Mouse (Mus musculus) gonadal fat pad, adult 2 months (tissue): Measurements from ENCODE around the gene Plcb3. TPM values are rescaled to one million over a fixed set of nuclear protein-coding genes. Genes with fewer than 3 reads are reported as not detected.
"Not testable (repeated sequence)": the region's sequence is repeated elsewhere in the genome, so short reads cannot be mapped to it uniquely, and the experiment has no call there.

Source experiments
- DNase-seq: peaks from one replicate; pipeline ENCODE4 v3.0.0-alpha.2; 2012; ENCODE audit warnings: low read depth
- polyA plus RNA-seq: library from polyadenylated mRNA; depleted of rRNA; stranded (reverse); fragments of >200 nt; gene quantifications from 2 replicates; pipeline ENCODE4 v1.2.3, GENCODE M21; 2012

Plcb3 gene
- polyA plus RNA-seq, 1 experiment: 74.5 TPM

DNA sequence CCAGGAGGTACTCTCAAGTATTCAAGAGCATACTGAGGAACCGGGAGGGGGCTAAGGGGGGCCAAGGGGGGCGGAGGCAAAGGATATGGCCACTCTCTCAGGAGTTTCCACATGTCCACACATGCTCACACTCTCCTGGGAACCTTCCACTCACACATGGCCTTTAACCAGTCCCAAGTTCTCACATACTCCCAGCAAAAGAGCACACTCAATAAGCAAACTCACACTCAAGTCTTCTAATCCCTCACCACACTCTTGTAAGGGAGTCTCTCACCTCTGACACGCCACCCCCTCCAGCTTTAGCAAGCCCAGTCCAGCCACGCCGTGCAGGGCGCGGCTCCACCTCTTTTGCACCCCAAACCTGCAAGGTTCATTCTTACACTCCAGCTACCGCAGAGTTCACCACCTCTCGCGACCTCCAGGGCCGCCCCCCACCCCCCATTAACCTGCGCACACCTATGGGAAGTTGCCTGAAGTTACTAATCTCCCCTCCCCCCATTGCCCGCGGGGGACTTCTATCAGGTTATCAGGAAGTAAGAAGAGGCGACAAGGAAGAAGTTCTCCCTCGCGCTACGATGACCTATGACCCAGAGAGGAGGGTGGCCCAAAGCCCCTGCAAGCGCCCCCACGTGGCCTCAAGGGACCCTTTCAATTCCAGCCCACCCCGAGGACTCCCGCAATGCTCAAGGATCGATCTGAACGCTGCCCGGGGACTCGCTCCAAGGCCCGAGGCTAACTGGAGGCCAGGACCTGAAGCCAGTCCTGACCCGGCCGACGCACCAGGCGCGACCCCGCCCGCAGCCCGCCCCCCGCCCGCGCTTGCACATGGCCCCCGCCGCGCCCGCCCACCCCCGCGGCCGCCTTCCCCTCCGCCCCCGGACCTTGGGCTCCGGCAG, 55.3 kb downstream of the Plcb3 start:
- DNase-seq: no peak

DNA sequence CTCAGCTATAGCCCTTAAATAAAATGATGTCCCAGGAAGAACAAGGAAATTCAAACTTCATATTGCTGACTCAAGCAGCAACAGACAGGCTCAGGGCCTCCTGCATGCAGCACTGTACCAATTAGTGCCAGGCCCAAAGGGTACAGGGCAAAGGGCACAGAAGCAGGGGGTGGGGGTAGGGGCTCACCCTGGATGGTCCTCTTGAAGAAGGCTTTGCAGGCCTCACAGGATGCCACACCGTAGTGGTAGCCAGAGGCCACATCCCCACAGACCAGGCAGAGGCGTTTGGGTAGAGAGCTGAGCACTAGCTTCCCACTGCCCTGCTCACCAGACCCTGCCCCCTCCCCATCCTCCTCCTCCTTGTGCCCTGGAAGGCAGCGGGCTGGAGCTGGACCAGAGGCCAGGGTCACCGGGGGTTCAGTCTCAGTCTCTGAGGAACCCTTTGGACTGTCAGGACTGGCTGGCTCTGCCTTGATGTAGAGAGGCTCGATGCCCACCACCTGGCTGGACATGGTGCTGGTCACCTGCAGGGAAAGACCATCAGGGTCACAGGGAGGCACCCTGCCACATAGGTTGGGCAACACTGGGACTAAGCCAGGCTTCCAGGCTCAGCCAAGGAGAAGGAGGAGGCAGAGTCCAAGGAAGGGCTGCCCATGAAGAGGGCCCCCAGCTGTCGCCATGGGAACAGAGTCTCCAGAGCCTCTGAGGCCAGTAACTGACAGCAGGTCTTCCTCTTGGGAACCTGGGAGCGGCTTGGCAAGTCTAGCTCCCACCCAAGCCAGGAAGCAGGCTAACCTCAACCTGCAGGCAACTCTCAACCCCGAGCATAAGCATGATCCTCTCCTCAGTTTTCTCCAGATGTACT, 56.2 kb downstream of the Plcb3 start:
- no peak for DNase-seq

DNA sequence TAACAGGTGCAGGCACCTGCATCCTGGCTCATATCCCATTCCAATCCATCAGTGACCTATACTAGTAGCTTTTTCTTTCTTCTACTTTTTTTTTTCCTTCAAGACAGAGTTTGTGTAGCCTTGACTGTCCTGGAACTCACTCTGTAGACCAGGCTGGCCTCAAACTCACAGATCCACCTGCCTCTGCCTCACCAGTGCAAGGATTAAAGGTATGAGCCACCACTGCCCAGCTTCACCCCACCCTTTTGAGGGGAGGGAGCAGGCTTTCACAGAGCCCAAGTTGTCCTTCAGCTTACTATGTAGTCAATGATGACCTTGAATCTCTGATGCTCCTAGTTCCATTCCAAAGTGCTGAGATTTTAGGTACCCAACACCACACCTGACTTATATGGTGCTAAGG, 56.8 kb downstream of the Plcb3 start:
- DNase-seq: no peak

DNA sequence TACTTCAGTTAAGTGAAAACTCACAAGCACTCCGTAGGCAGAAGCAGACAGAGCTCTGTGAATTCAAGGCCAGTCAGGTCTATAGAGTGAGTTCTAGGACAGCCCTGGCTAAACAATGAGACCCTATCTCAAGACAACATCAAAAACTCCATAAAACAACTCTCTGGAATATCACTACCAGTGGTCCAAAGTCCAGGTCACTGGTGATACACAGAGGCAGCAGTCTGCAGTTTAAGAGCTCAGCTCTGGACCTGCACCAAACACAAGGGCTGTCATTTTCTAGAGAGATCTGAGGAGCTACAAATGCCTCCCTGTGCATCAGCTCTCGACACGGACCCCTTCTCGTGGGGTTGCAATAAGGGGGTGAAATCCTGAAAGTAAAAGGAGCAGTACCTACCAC, 57.9 kb downstream of the Plcb3 start:
- no peak for DNase-seq

DNA sequence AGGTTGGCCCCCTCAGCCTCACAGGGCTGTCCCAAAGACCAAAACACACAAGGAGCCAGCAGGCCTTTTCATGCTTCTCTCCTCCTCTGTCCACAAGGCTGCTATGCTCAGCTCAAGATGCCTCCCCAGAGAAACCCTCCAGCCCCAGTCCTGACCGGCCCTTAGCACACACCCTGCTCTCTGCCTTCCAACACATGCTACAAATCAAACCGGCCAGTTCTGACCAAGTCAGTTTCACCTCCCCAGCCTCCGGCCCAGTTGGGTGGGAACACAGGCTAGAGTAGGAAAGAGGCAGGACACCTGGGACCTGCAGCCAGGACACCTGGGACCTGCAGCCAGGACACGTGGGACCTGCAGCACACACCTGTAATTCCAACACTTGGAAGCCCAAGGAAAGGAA, 59.8 kb downstream of the Plcb3 start:
- no peak for DNase-seq

DNA sequence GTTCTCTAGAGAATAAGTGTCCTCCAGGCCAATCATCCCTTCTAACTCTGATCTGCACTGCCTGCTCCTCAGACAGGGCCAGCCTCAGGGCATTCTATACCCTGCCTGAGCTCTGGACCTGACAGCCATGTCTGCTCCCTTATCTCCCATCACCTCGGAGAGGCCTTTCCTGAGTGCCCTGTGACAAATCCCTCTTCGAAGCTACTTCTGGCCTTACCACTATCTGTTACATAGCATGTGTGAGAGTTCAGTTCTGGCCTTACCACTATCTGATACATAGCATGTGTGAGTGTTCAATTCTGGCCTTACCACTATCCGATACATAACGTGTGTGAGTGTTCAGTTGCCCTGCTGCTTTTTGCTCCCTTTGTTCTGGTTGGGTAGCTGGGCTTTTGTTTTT, 61.0 kb downstream of the Plcb3 start:
- no peak for DNase-seq

DNA sequence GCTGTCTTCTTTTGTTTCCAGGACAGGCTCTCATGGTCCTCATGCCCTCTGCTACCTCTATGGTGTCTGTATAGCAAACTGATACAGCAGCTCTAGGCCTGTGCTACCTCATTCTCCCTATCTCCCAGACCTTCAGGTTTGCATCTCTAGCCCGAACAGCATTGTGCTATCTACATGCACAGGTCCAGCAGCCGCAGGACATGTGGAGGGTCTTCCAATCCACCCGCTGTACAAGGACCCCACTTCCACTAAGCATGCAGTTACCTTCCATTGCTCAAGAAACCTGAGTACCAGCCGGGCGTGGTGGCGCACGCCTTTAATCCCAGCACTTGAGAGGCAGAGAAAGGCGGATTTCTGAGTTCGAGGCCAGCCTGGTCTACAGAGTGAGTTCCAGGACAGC, 61.7 kb downstream of the Plcb3 start:
- DNase-seq: no peak

DNA sequence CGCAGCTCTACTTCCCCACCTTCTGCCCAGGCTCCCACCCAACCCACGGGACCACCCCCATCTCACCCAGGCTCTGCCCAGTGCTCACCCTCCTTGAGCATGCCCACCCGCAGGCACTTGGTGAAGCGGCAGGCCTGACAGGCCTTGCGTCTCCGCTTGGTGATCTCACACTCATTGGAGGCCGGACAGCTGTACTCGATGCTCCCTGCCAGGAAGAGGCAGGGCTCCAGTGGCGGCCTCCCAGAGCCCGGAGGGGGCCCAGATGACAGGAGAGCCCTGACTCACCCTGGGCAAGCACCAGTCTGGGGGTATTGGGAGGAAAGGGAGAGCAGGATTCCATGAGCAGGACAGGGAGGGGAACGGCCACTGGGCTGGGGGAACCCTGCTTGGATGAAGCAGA, 62.3 kb downstream of the Plcb3 start:
- DNase-seq: no peak

DNA sequence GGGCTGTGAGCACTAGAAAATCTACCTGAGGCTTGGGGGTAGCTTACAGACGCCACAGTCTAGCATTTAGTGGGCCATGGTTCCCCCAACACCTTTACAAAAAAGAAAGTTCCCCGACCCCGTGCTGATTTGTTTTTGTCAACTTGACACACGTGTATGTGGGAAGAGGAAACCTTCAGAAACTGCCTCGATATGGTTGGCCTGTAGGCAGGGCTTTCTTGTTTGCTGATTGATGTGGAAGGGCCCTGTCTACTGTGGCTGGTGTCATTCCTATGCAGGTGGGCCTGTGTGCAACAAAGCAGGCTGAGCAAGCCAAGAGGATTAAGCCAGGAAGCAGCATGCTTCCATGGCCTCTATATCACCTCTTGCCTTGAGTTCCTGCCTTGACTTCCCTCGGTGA, 63.2 kb downstream of the Plcb3 start:
- DNase-seq: no peak

DNA sequence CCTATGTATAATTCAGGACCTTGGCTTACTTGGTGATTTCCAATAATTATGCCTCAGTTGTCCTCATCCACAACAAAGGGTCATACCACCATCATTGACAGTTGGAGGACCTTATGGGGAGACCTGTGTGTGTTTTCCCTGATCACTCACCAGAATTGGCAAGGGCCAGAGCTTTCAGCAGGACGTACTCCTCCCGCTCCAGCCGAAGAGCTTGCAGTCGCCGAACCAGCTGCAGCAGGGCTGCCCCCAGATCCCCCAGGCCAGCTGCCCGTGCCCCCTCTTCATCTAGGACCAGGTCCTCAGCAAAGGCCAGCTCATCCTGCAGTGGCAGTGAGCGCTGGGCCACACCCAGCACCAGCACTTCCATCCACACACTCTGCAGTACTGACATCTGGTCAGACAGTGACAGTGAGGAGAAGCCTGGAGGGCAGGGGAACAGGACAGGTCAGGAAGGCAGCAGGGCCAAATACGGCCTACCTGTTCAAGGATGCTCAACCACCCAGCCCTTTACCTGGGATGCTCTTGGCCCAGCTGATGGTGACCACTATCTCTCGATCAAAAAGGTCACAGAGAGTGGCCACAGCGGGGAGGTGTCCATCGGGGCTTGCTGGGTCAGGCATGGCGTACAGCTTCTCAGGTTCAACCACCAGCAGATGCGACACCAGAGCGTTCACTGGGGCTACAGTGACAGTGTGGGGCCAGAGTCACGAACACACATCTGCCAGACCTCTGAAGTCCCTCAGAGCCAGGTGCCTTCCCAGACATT, 63.9 kb downstream of the Plcb3 start:
- no peak for DNase-seq

DNA sequence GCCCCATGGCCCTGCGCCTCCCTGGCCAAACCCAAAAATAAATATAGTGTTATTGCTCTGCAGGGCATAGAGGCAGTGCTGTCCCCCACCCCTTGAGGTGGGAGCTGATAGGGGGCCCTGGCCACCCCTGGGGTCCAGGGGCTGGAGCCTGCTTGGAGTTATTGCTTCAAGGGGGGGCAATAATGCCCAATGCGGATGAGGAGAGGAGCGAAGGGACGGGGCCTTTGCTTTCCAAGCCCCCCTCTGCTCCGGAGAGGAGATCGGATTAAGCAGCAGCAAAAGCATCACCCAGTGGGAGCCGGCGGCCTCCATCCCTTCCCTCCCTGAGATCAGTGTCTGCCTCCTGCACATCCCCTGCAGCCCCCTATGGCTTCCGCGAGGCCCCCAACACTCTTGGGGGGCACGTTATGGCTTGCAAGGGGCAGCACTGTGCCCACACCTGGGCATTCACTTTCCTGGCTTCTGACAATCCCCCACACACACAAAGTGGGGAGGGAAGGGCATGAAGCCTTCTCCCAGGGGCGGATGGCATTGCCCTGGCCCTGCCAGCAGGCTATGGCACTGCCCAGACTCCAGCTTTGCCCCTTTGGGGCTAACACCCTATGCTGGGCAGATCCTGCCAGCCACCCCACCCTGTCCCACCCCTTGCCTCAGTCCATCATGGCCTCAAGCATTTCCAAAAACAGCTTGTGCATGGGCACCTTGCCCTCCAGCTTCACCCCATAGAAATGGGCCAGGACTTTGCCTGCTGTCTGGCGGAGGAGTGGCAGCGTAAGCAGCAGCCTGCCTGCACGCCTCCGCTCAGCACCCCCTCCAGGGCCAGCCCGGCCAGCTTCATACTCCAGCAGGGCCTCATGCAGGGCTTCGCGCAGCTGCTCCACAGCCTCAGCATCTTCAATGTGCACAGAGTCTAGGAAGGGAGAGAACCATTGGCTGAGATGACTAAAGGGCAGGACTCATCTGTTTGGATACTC, 64.9 kb downstream of the Plcb3 start:
- no peak for DNase-seq

DNA sequence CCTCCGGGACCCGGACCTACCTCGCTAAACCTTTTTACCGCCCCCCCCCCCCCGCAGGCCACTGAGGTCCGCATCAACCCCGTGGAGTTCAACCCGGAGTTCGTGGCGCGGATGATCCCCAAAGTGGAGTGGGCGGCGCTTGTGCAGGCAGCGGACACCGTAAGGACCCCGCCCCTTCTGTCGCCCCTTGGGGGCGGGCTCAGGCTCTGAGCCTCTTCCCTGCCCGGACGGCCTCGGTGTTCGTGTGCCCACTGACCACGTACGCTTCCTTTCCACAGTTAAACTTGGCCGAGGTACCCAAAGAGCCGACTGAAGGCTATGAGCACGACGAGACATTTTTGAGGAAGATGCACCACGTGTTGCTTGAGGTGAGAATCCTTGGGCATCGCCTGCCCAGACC, 66.0 kb downstream of the Plcb3 start:
- DNase-seq: not testable (repeated sequence)

DNA sequence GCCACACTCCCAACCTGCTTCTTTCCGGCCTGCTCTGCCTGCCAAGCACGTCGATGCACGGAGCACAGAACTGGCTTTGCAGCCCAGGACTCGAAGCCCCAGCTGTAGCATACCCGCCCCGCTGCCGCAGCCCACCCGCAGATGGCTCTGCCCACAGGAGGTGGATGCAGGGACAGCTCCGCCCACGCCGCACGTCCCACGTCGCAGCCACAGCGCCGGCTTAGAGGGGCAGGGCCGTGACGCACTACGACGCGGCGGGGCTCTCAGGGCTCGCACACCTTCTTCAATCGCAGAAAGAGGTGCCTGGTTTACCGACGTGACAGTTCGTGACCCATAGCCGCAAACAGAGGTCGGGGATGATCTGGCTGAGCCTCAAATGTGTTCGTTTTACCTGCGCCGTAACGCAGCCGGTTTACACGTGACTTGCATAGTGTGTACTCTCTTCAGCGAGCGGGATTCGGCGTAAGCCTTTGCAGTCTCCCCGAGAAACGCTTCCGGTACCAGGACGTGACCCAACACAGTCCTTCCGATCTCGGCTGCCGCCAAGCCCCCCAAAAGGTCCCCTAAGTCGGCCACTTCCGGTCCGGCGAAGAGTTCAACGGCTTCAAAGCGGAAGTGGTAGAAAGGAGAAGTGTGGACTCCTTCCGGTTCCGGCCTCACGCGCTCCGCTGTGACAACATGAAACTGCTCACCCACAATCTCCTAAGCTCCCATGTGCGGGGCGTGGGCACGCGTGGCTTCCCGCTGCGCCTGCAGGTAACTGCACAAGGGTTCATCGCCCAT, 66.6 kb downstream of the Plcb3 start, which contains the start of the genes Trmt112 and Prdx5:
Gene Trmt112 (plus strand): TSS at position 192 of the 783 bp plus-strand sequence.
Gene Prdx5 (minus strand): TSS at position 600 of the 783 bp plus-strand sequence.
- DNase-seq: no peak

DNA sequence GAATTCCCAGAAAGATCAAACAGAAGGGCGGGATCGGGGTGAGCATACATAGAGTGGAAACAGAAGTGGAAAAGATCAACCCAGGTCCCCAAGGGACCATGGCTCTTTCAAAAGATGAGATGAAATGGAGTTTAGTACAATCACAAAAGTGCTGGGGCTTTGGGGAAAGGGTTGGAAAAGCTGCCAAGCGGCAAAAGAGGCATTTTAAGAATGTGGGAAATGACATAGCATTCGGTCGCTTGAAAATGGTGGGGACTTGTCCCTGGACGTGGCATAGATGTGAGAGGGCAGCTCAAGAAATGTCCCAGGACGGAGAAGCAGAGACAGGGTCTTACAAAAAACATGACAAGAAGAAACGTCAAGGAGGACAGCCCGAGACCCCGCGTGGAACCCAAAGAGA, 67.2 kb downstream of the Plcb3 start:
- DNase-seq: no peak

DNA sequence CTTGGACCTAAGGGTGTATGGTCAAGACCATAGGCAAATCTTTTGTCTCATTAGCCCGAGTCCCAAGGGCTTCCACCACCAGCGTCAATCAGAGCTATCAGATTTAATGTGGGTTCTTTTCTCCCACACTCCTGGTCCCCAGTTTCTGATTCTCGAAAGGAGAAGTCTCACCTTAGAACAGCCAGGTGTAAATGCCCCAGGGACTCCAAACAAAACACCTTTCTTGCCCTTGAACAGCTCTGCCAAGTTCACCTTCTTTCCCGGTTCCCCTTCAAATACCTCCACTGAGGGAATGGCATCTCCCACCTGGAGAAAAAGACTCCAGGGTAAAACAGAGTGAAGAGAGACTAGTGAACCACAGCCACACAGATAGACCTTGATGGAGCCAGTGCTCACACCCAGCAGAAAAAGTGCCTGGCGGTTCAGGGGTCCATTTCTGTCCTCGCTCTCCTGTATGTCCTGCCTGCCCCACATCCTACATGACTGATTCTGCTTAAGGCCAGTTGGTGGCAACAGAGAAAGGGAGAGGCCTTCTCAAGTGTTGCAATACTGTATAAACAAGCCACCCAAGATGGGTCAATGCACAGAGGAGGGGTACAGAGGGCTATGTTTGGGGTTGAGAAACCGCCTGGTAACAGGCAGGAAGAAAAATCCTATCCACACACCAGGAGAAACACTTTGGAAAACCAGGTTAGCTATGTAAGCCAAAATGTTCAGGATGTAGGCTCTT, 68.3 kb downstream of the Plcb3 start:
- no peak for DNase-seq

DNA sequence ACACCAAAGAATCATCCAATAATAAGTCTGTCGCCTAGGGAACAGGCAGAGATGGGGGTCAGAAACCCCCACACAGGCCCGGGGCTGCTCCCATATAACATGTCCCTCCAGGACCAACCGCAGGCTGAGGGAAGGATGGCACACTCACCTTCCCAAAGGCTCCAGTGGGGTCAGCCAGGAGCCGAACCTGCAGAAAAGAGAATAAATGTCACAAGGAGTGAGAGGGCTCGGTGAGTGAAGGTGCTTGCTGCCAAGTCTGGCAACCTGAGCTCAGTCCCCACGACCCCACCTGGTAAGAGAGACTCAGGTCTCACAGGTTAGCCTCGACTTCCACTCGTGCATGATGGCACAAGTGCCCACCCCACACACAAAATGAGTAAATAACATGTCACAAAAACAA, 69.2 kb downstream of the Plcb3 start:
- no peak for DNase-seq

DNA sequence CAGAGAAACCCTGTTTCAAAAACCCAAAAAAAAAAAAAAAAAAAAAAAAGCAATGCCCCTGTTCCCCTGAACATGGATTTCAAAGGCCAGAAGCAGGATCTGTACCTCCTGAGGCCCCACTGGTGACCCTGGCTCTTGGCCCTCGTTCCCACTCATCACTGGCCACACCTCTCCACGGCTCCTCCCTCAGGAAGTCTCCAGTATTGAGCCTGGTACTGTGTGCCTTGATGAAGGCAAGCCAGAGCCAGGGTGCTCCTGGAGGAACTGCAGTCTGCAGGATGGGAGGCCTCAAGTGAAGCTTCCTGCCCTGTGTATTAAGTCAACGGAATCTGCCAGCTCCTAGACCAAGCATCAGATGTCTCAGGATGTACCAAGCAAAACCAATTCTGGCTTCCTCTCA, 70.1 kb downstream of the Plcb3 start:
- DNase-seq: no peak

DNA sequence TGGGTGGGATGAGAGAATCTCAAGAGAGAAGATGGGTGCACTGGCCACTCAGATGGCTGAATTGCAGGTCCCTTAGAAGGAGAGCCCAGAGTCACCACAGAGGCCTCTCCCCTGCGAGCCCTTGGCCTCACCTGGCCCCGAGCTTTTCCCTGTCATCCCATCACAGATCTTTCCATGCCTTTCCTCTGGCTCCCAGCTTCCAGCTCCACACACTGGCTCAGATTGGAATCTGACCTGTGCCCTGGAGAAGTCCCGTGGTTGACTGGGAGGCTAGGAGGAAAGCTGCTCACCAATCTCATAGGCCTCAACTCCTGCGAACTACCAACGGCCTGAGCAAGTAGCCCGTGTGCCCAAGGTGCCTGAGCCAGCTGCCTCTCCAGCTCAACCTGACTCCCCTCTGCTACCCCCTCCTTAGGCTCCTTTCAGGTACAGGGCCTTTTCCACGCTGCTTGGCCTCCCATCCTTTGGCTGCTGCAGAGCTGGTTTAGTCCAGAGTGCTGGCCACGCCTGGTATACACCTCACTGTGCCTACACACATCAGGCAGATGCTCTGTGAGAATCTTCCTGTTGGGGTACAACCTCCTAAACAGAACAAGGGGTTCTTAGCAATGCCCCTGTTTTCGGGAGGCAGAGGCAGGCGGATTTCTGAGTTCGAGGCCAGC, 70.6 kb downstream of the Plcb3 start:
- DNase-seq: no peak

DNA sequence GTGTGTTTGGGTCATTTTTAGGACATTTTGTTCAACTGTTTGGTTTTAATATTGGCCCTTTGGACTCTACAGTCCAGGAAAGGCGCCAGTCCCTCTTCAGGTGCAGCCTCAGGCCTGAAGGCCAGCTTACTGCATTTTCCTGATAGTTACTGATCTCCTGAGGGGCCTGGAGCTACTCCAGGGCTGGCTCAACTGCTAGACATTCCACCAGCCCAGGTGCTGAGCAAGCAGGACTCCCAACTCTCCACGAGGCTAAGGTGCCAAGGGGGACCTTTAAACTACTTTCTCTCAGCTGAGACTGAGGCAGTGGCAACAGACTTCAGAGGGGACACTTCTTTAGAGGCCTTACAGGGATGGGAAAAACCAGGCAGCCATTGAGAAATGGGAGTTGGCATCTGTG, 71.4 kb downstream of the Plcb3 start:
- no peak for DNase-seq
